Mouse (Mus musculus): ENCODE measurements at regions not wholly inside any gene's neighbourhood (a gene's known extent, or its start where the extent isn't known, plus 50 kb on each side); places are given as distances from the start of the nearest gene placed in this dataset.
"Not testable (repeated sequence)": the region's sequence is repeated elsewhere in the genome, so short reads cannot be mapped to it uniquely, and the experiment has no call there.

- Histone ChIP-seq H3K4me2 (no peak overlapping the region), H3K4me1 (replicated peaks) (0 out of 2 replicates have a peak, but pooled peaks cover 3% of the 10 kb centered on the region), H3K36me3 (no peaks in the 10 kb centered on the region), H3K4me3 (replicated peaks) (no peak overlapping the region), H3K9me3 (no peaks in the 10 kb centered on the region), H3K27me3 (no peaks in the 10 kb centered on the region), H3K9ac (replicated peaks) (no peak overlapping the region), H3K27ac (no peak overlapping the region)
- 87% methylated on average over 7 of the region's 7 CpGs for WGBS
- ATAC-seq (ENCODE audit: insufficient number of reproducible peaks, insufficient read depth, low FRiP score, low TSS enrichment, low read depth) = no peak
Observed at GRCm38 (mm10) chr10:53461070-53461781, 81.5 kb upstream of the Cep85l start.

DNA sequence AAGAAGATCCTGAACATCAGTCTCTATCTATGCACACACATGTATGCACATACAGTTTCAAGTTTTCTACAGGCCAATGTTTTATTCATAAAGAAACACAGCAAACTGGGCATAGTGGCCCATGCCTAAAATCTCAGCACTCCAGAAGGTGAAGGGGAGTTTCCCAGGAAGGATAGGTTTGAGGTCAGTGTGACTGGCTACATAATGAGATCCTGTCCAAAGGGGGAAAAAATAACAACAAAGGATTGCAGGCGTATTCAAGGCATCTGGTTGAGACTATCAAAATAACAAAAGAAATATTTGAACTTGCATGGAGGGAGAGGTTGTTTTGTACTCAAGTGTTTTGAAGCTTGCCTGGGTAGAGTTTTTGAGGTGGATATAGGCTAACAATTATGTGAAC is 80.0 kb upstream of the Cep85l start:
- H3K9ac ChIP-seq (replicated peaks); H3K36me3 ChIP-seq; H3K4me2 ChIP-seq; H3K27me3 ChIP-seq; ATAC-seq (ENCODE audit: insufficient number of reproducible peaks, insufficient read depth, low FRiP score, low TSS enrichment, low read depth); H3K4me3 ChIP-seq (replicated peaks); H3K9me3 ChIP-seq; H3K4me1 ChIP-seq (replicated peaks); H3K27ac ChIP-seq: not testable (repeated sequence)
- WGBS = 88% methylated on average over 1 of the region's 1 CpGs

DNA sequence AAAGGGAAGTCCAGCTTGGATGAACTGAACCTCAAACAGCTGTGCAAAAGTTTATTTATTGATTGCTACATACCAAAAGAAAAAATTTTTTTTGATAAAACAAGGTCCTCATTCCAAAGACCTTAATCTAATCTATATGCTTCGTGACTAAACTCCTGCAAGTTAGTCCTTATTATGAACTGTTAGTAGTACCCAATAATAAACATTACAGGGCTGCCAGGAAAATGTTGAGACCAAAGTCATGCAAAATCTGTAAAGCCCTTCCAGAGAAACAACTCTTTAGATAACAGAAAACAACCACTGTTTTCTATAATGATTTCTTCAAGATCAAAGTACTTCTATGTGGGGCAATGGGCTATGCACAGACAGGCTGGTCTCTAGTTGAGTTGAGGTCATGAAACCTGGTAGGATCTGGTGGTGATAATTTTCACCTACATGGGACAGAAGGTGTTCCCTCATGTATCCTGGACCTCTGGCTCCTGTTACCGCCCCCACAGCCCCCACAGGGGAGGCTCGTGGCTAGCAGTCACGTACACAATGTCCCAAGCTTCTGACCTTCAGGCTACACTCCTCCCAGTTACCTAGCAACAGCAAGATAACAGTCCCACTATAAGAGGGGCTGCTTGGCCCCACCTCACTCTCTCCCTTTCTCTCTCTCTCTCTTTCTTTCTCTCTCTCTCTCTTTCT is 76.4 kb upstream of the Cep85l start:
- Histone ChIP-seq H3K27me3 (no peaks in the 10 kb centered on the region), H3K27ac (no peak overlapping the region), H3K9me3 (no peaks in the 10 kb centered on the region), H3K4me1 (replicated peaks) (no peaks in the 10 kb centered on the region), H3K9ac (replicated peaks) (no peak overlapping the region), H3K4me2 (no peak overlapping the region), H3K4me3 (replicated peaks) (no peak overlapping the region), H3K36me3 (no peaks in the 10 kb centered on the region)
- no peak for ATAC-seq (ENCODE audit: insufficient number of reproducible peaks, insufficient read depth, low FRiP score, low TSS enrichment, low read depth)
- WGBS = 72% methylated on average over 4 of the region's 4 CpGs

DNA sequence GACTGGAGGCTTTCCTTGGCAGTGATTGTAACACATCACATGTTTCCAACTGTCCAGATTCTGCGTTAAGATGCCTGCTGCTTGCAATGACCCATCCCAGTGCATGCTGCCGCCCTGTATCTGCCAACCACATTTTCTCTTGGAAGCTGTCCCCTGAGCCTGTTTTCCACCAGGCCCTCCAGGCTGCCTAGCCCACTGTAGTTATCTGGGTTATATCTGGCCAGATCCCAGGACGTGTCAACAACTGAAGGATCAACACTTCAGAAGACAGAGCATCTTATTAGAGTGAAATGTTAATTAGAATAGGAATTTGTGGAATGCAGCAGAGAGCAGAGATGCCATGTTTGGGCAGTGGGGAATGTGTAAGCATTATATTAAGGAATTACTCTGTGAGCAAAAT is 65.0 kb upstream of the Cep85l start:
- 39% methylated on average over 3 of the region's 3 CpGs for WGBS
- no peak overlapping the region for H3K27ac ChIP-seq
- ATAC-seq (ENCODE audit: insufficient number of reproducible peaks, insufficient read depth, low FRiP score, low TSS enrichment, low read depth) = no peak

GRCm38 (mm10) chr10:53443443-53443842 is 63.7 kb upstream of the Cep85l start:
- WGBS = 83% methylated on average over 1 of the region's 1 CpGs
- H3K27ac ChIP-seq = no peak overlapping the region
- H3K4me3 ChIP-seq (replicated peaks) = no peak overlapping the region
- no peaks in the 10 kb centered on the region for H3K36me3 ChIP-seq
- no peaks in the 10 kb centered on the region for H3K4me1 ChIP-seq (replicated peaks)
- no peak for ATAC-seq (ENCODE audit: insufficient number of reproducible peaks, insufficient read depth, low FRiP score, low TSS enrichment, low read depth)
- no peak overlapping the region for H3K9ac ChIP-seq (replicated peaks)
- H3K4me2 ChIP-seq = no peak overlapping the region
- H3K9me3 ChIP-seq = no peaks in the 10 kb centered on the region
- no peaks in the 10 kb centered on the region for H3K27me3 ChIP-seq

More for the DNA sequence above, 65.0 kb upstream of the Cep85l start:
- Histone ChIP-seq H3K4me1 (replicated peaks) (no peaks in the 10 kb centered on the region), H3K4me2 (no peak overlapping the region), H3K9ac (replicated peaks) (no peak overlapping the region), H3K4me3 (replicated peaks) (no peak overlapping the region), H3K9me3 (no peaks in the 10 kb centered on the region), H3K36me3 (no peaks in the 10 kb centered on the region), H3K27me3 (no peaks in the 10 kb centered on the region)

- no peaks in the 10 kb centered on the region for H3K9me3 ChIP-seq
- no peak overlapping the region for H3K9ac ChIP-seq (replicated peaks)
- no peaks in the 10 kb centered on the region for H3K27me3 ChIP-seq
- no peak overlapping the region for H3K27ac ChIP-seq
- H3K4me2 ChIP-seq = no peak overlapping the region
- H3K4me1 ChIP-seq (replicated peaks) = no peaks in the 10 kb centered on the region
- no peak for ATAC-seq (ENCODE audit: insufficient number of reproducible peaks, insufficient read depth, low FRiP score, low TSS enrichment, low read depth)
- no peak overlapping the region for H3K4me3 ChIP-seq (replicated peaks)
- 96% methylated on average over 14 of the region's 14 CpGs for WGBS
- H3K36me3 ChIP-seq = no peaks in the 10 kb centered on the region
Observed at GRCm38 (mm10) chr10:53442912-53443311, 63.2 kb upstream of the Cep85l start.

GRCm38 (mm10) chr10:53440251-53440650 is 60.5 kb upstream of the Cep85l start:
- Histone ChIP-seq H3K9me3 (no peaks in the 10 kb centered on the region), H3K4me2 (no peak overlapping the region), H3K36me3 (no peaks in the 10 kb centered on the region), H3K27me3 (no peaks in the 10 kb centered on the region), H3K4me1 (replicated peaks) (peaks cover 12% of the 10 kb centered on the region), H3K27ac (no peak overlapping the region), H3K9ac (replicated peaks) (no peak overlapping the region), H3K4me3 (replicated peaks) (no peak overlapping the region)
- no peak for ATAC-seq (ENCODE audit: insufficient number of reproducible peaks, insufficient read depth, low FRiP score, low TSS enrichment, low read depth)
- WGBS = 89% methylated on average over 1 of the region's 1 CpGs

GRCm38 (mm10) chr10:53438388-53438787 is 58.6 kb upstream of the Cep85l start:
- H3K4me3 ChIP-seq (replicated peaks) = no peak overlapping the region
- no peaks in the 10 kb centered on the region for H3K36me3 ChIP-seq
- 70% methylated on average over 4 of the region's 4 CpGs for WGBS
- no peak overlapping the region for H3K4me2 ChIP-seq
- no peak for ATAC-seq (ENCODE audit: insufficient number of reproducible peaks, insufficient read depth, low FRiP score, low TSS enrichment, low read depth)
- H3K27me3 ChIP-seq = no peaks in the 10 kb centered on the region
- H3K9me3 ChIP-seq = no peaks in the 10 kb centered on the region
- peaks cover 24% of the 10 kb centered on the region for H3K4me1 ChIP-seq (replicated peaks)
- no peak overlapping the region for H3K9ac ChIP-seq (replicated peaks)
- no peak overlapping the region for H3K27ac ChIP-seq

GRCm38 (mm10) chr10:53437724-53438123 is 58.0 kb upstream of the Cep85l start:
- Histone ChIP-seq H3K27me3 (no peaks in the 10 kb centered on the region), H3K27ac (no peak overlapping the region), H3K4me2 (no peak overlapping the region), H3K9me3 (no peaks in the 10 kb centered on the region), H3K4me1 (replicated peaks) (peaks cover 24% of the 10 kb centered on the region), H3K36me3 (no peaks in the 10 kb centered on the region), H3K4me3 (replicated peaks) (no peak overlapping the region), H3K9ac (replicated peaks) (no peak overlapping the region)
- no peak for ATAC-seq (ENCODE audit: insufficient number of reproducible peaks, insufficient read depth, low FRiP score, low TSS enrichment, low read depth)
- 75% methylated on average over 4 of the region's 4 CpGs for WGBS

- no peak overlapping the region for H3K9ac ChIP-seq (replicated peaks)
- H3K27ac ChIP-seq = no peak overlapping the region
- no peaks in the 10 kb centered on the region for H3K36me3 ChIP-seq
- H3K4me2 ChIP-seq = no peak overlapping the region
- 65% methylated on average over 8 of the region's 8 CpGs for WGBS
- no peak overlapping the region for H3K4me3 ChIP-seq (replicated peaks)
- ATAC-seq (ENCODE audit: insufficient number of reproducible peaks, insufficient read depth, low FRiP score, low TSS enrichment, low read depth) = peak; percentile 52
- peaks cover 27% of the 10 kb centered on the region for H3K4me1 ChIP-seq (replicated peaks)
- no peaks in the 10 kb centered on the region for H3K9me3 ChIP-seq
- no peaks in the 10 kb centered on the region for H3K27me3 ChIP-seq
Observed at GRCm38 (mm10) chr10:53436023-53436475, 56.3 kb upstream of the Cep85l start.

- H3K4me2 ChIP-seq = peak overlapping the region; percentile 36
- no peak overlapping the region for H3K4me3 ChIP-seq (replicated peaks)
- no peaks in the 10 kb centered on the region for H3K36me3 ChIP-seq
- H3K9me3 ChIP-seq = no peaks in the 10 kb centered on the region
- H3K4me1 ChIP-seq (replicated peaks) = peaks cover 33% of the 10 kb centered on the region
- peak; percentile 38; the same call in 1 of the 2 replicates for ATAC-seq (ENCODE audit: insufficient number of reproducible peaks, insufficient read depth, low FRiP score, low TSS enrichment, low read depth)
- no peak overlapping the region for H3K9ac ChIP-seq (replicated peaks)
- 36% methylated on average over 14 of the region's 14 CpGs for WGBS
- no peaks in the 10 kb centered on the region for H3K27me3 ChIP-seq
- H3K27ac ChIP-seq = peak overlapping the region; percentile 84
Observed at GRCm38 (mm10) chr10:53435181-53435874, 55.6 kb upstream of the Cep85l start.
